8 mouse cellular contexts compared by ENCODE assay signal in the genomic region with DNA sequence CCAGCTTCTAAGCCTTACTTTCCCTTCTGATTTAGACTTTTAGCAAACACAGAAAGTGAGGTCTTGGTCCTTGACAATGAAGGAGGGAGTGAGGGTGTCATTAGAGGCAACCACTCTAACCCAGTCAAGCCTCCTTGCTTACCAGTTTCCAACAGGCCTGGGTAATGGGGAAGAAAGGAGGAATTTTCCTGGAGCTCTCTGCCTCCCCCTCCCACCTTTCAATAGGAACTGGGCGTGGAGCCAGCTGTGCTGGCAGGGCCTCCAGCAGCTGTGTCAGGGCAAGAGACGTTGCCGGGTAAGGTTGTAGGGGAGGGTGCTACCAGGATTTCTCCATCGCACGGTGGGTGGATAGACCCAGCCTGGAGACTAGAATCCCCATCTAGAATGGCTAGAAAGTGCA. TPM values are rescaled to one million over a fixed set of nuclear protein-coding genes. Genes with fewer than 3 reads are reported as not detected.
DNase-seq lines count a peak whose midpoint lies in the region; ATAC-seq lines count a peak whose summit lies in the region.

No protein-coding gene starts in this region.

- peaks cover 42% of the 10 kb centered on the region for H3K36me3 ChIP-seq in midbrain, embryonic 14.5 days (ENCODE audit: control insufficient read depth, insufficient read depth, low read length)
- H3K36me3 ChIP-seq in midbrain, embryonic 15.5 days (replicated peaks): peaks cover 29% of the 10 kb centered on the region
- peaks cover 29% of the 10 kb centered on the region for H3K36me3 ChIP-seq in heart, embryonic 16.5 days (ENCODE audit: control insufficient read depth, insufficient read depth)
- H3K36me3 ChIP-seq in neural tube, embryonic 13.5 days: peaks cover 48% of the 10 kb centered on the region

- ATAC-seq in frontal cortex, adult (ENCODE audit: low TSS enrichment): peak; percentile 45
- ATAC-seq in midbrain, embryonic 14.5 days (ENCODE audit: low FRiP score, low TSS enrichment): peak; percentile 31; the same call in 1 of the 2 replicates
- no peak for ATAC-seq in midbrain, embryonic 15.5 days (replicated peaks)
- peak; percentile 52; the same call in 1 of the 2 replicates for ATAC-seq in heart, embryonic 16.5 days (replicated peaks; ENCODE audit: extremely low read depth, insufficient read depth, low FRiP score)
- peak; percentile 36; the same call in 1 of the 2 replicates for ATAC-seq in neural tube, embryonic 13.5 days (ENCODE audit: low read depth)
- no peak for ATAC-seq in erythroblast, adult 5-6 weeks (replicated peaks; ENCODE audit: low FRiP score, poor library complexity, severe bottlenecking)

- H3K4me3 ChIP-seq in midbrain, embryonic 14.5 days (replicated peaks; ENCODE audit: low read depth, low read length): no peak overlapping the region
- H3K4me3 ChIP-seq in midbrain, embryonic 15.5 days: no peak overlapping the region
- H3K4me3 ChIP-seq in heart, embryonic 16.5 days (ENCODE audit: low read length): no peak overlapping the region
- no peak overlapping the region for H3K4me3 ChIP-seq in neural tube, embryonic 13.5 days

- no peaks in the 10 kb centered on the region for H3K27me3 ChIP-seq in midbrain, embryonic 14.5 days (ENCODE audit: control insufficient read depth, insufficient read depth, low read length)
- no peaks in the 10 kb centered on the region for H3K27me3 ChIP-seq in midbrain, embryonic 15.5 days (replicated peaks)
- H3K27me3 ChIP-seq in heart, embryonic 16.5 days (ENCODE audit: control insufficient read depth, insufficient read depth, low read length): no peaks in the 10 kb centered on the region
- no peaks in the 10 kb centered on the region for H3K27me3 ChIP-seq in neural tube, embryonic 13.5 days

- H3K27ac ChIP-seq in midbrain, embryonic 14.5 days (replicated peaks; ENCODE audit: low read depth, low read length): no peak overlapping the region
- no peak overlapping the region for H3K27ac ChIP-seq in midbrain, embryonic 15.5 days
- H3K27ac ChIP-seq in heart, embryonic 16.5 days (ENCODE audit: low read length): peak overlapping the region; percentile 73
- peak overlapping the region; percentile 54; the same call in 1 of the 2 replicates for H3K27ac ChIP-seq in neural tube, embryonic 13.5 days (replicated peaks)

- H3K4me2 ChIP-seq in midbrain, embryonic 14.5 days (ENCODE audit: low read length): no peak overlapping the region
- no peak overlapping the region for H3K4me2 ChIP-seq in midbrain, embryonic 15.5 days
- H3K4me2 ChIP-seq in heart, embryonic 16.5 days (ENCODE audit: low read depth, low read length): peak overlapping the region; percentile 35
- H3K4me2 ChIP-seq in neural tube, embryonic 13.5 days: no peak overlapping the region

- no peaks in the 10 kb centered on the region for H3K4me1 ChIP-seq in midbrain, embryonic 14.5 days (ENCODE audit: control insufficient read depth, insufficient read depth, low read length)
- no peaks in the 10 kb centered on the region for H3K4me1 ChIP-seq in midbrain, embryonic 15.5 days
- peaks cover 19% of the 10 kb centered on the region for H3K4me1 ChIP-seq in heart, embryonic 16.5 days (ENCODE audit: control insufficient read depth, insufficient read depth, low read length)
- peaks cover 27% of the 10 kb centered on the region for H3K4me1 ChIP-seq in neural tube, embryonic 13.5 days (replicated peaks)

- DNase-seq in frontal cortex, postnatal 25 days (ENCODE audit: low spot score in 2 of 2): no peak
- DNase-seq in midbrain, embryonic 14.5 days: peak; percentile 63
- no peak for DNase-seq in spleen, postnatal 14 days (ENCODE audit: low spot score in 2 of 2)

- no peak overlapping the region for H3K9ac ChIP-seq in midbrain, embryonic 14.5 days (replicated peaks; ENCODE audit: low read length)
- H3K9ac ChIP-seq in midbrain, embryonic 15.5 days: no peak overlapping the region
- H3K9ac ChIP-seq in heart, embryonic 16.5 days (ENCODE audit: low read length): no peak overlapping the region
- H3K9ac ChIP-seq in neural tube, embryonic 13.5 days: 0 out of 2 replicates have a peak overlapping the region, but pooled peaks have one; percentile 12

- WGBS in midbrain, embryonic 14.5 days: 41% methylated on average over 5 of the region's 5 CpGs
- WGBS in midbrain, embryonic 15.5 days: 28% methylated on average over 5 of the region's 5 CpGs
- 11% methylated on average over 5 of the region's 5 CpGs for WGBS in heart, embryonic 16.5 days
- WGBS in neural tube, embryonic 13.5 days: 20% methylated on average over 5 of the region's 5 CpGs

- no peaks in the 10 kb centered on the region for H3K9me3 ChIP-seq in midbrain, embryonic 14.5 days (ENCODE audit: control insufficient read depth, low read length)
- no peaks in the 10 kb centered on the region for H3K9me3 ChIP-seq in midbrain, embryonic 15.5 days
- no peaks in the 10 kb centered on the region for H3K9me3 ChIP-seq in heart, embryonic 16.5 days (replicated peaks; ENCODE audit: control insufficient read depth, low read length)
- no peaks in the 10 kb centered on the region for H3K9me3 ChIP-seq in neural tube, embryonic 13.5 days

RNA-seq across cellular contexts. Expression of a gene that starts 0.7 kb away (rescaled TPM):
- polyA plus RNA-seq in midbrain, embryonic 14.5 days (2014; fragmentation: Nextera tagmentation; extraction: Ambion mirVana): 0.47 and 0.49 TPM in 2 replicates
- 1.7 and 2.0 TPM in 2 replicates for polyA plus RNA-seq in midbrain, embryonic 15.5 days (2015; fragmentation: Nextera tagmentation; extraction: Ambion mirVana)
- 1.9 TPM in 2 replicates for polyA plus RNA-seq in heart, embryonic 16.5 days (2015; fragmentation: Nextera tagmentation; extraction: Ambion mirVana)
- 0.96 and 1.7 TPM in 2 replicates for polyA plus RNA-seq in neural tube, embryonic 13.5 days (2015; fragmentation: Nextera tagmentation; extraction: Ambion mirVana)
- total RNA-seq in erythroblast, adult 5-6 weeks (2015; ENCODE audit: low replicate concordance): not detected in 2 replicates
- 0.17 and 3.3 TPM in 2 replicates for total RNA-seq in erythroblast, adult 5-6 weeks (2017; ENCODE audit: low replicate concordance)

RNA-seq across cellular contexts. Expression of a gene that starts 8.8 kb away (rescaled TPM):
- polyA plus RNA-seq in midbrain, embryonic 14.5 days (2014; fragmentation: Nextera tagmentation; extraction: Ambion mirVana): 86.6 and 102 TPM in 2 replicates
- 89.8 and 90.0 TPM in 2 replicates for polyA plus RNA-seq in midbrain, embryonic 15.5 days (2015; fragmentation: Nextera tagmentation; extraction: Ambion mirVana)
- polyA plus RNA-seq in heart, embryonic 16.5 days (2015; fragmentation: Nextera tagmentation; extraction: Ambion mirVana): 54.1 and 59.2 TPM in 2 replicates
- 96.8 and 98.2 TPM in 2 replicates for polyA plus RNA-seq in neural tube, embryonic 13.5 days (2015; fragmentation: Nextera tagmentation; extraction: Ambion mirVana)
- total RNA-seq in erythroblast, adult 5-6 weeks (2015; ENCODE audit: low replicate concordance): 36.4 and 39.0 TPM in 2 replicates
- total RNA-seq in erythroblast, adult 5-6 weeks (2017; ENCODE audit: low replicate concordance): 38.9 and 39.8 TPM in 2 replicates

RNA-seq across cellular contexts. Expression of a gene that starts 8.9 kb away (rescaled TPM):
- 31.7 and 34.7 TPM in 2 replicates for polyA plus RNA-seq in midbrain, embryonic 14.5 days (2014; fragmentation: Nextera tagmentation; extraction: Ambion mirVana)
- 48.9 and 52.1 TPM in 2 replicates for polyA plus RNA-seq in midbrain, embryonic 15.5 days (2015; fragmentation: Nextera tagmentation; extraction: Ambion mirVana)
- polyA plus RNA-seq in heart, embryonic 16.5 days (2015; fragmentation: Nextera tagmentation; extraction: Ambion mirVana): 9.7 and 11.3 TPM in 2 replicates
- polyA plus RNA-seq in neural tube, embryonic 13.5 days (2015; fragmentation: Nextera tagmentation; extraction: Ambion mirVana): 34.7 and 39.1 TPM in 2 replicates
- total RNA-seq in erythroblast, adult 5-6 weeks (2015; ENCODE audit: low replicate concordance): 7.7 and 12.1 TPM in 2 replicates
- 11.7 and 13.7 TPM in 2 replicates for total RNA-seq in erythroblast, adult 5-6 weeks (2017; ENCODE audit: low replicate concordance)

RNA-seq across cellular contexts. Expression of a gene that starts 14.2 kb away (rescaled TPM):
- 194 and 204 TPM in 2 replicates for polyA plus RNA-seq in midbrain, embryonic 14.5 days (2014; fragmentation: Nextera tagmentation; extraction: Ambion mirVana)
- 212 and 216 TPM in 2 replicates for polyA plus RNA-seq in midbrain, embryonic 15.5 days (2015; fragmentation: Nextera tagmentation; extraction: Ambion mirVana)
- 92.5 and 96.6 TPM in 2 replicates for polyA plus RNA-seq in heart, embryonic 16.5 days (2015; fragmentation: Nextera tagmentation; extraction: Ambion mirVana)
- 201 and 203 TPM in 2 replicates for polyA plus RNA-seq in neural tube, embryonic 13.5 days (2015; fragmentation: Nextera tagmentation; extraction: Ambion mirVana)
- 8.5 and 19.4 TPM in 2 replicates for total RNA-seq in erythroblast, adult 5-6 weeks (2015; ENCODE audit: low replicate concordance)
- 14.6 and 18.8 TPM in 2 replicates for total RNA-seq in erythroblast, adult 5-6 weeks (2017; ENCODE audit: low replicate concordance)

RNA-seq across cellular contexts. Expression of a gene that starts 17.2 kb away (rescaled TPM):
- polyA plus RNA-seq in midbrain, embryonic 14.5 days (2014; fragmentation: Nextera tagmentation; extraction: Ambion mirVana): 0.92 and 3.4 TPM in 2 replicates
- polyA plus RNA-seq in midbrain, embryonic 15.5 days (2015; fragmentation: Nextera tagmentation; extraction: Ambion mirVana): 3.0 and 3.6 TPM in 2 replicates
- 3.9 and 4.4 TPM in 2 replicates for polyA plus RNA-seq in heart, embryonic 16.5 days (2015; fragmentation: Nextera tagmentation; extraction: Ambion mirVana)
- 3.0 and 3.3 TPM in 2 replicates for polyA plus RNA-seq in neural tube, embryonic 13.5 days (2015; fragmentation: Nextera tagmentation; extraction: Ambion mirVana)
- 10.2 and 17.1 TPM in 2 replicates for total RNA-seq in erythroblast, adult 5-6 weeks (2015; ENCODE audit: low replicate concordance)
- 6.0 and 12.4 TPM in 2 replicates for total RNA-seq in erythroblast, adult 5-6 weeks (2017; ENCODE audit: low replicate concordance)

Comparison
In these comparisons a context has a peak if more than half of its experiments do, and no peak if none do; other contexts are left out.
1. ATAC-seq: peak in frontal cortex, adult (single experiment), midbrain, embryonic 14.5 days (single experiment), heart, embryonic 16.5 days (single experiment) and neural tube, embryonic 13.5 days (single experiment); none in midbrain, embryonic 15.5 days (single experiment) and erythroblast, adult 5-6 weeks (single experiment).
2. H3K27ac ChIP-seq: peak in heart, embryonic 16.5 days (single experiment) and neural tube, embryonic 13.5 days (single experiment); none in midbrain, embryonic 14.5 days (single experiment) and midbrain, embryonic 15.5 days (single experiment).